Mouse (Mus musculus) hindbrain, embryonic 13.5 days (tissue): ENCODE results near the gene Lypd3. TPM values are rescaled to one million over a fixed set of nuclear protein-coding genes. Genes with fewer than 3 reads are reported as not detected.
"Not testable (repeated sequence)": the region's sequence is repeated elsewhere in the genome, so short reads cannot be mapped to it uniquely, and the experiment has no call there.

ENCODE experiments used
- ATAC-seq: fragments of 200-750 bp; cut with Nextera tagmentation; 2 replicates; pipeline ENCODE4 v1.8.0; 2017; ENCODE audit warnings: moderate TSS enrichment; ENCODE audit not compliant: low FRiP score
- H3K27ac ChIP-seq: fragments of 300-500 bp; sonication (generic); 2 replicates; pipeline ENCODE4 v1.5.1; 2015; ENCODE audit warnings: inconsistent platforms, mild to moderate bottlenecking, moderate library complexity
- H3K27me3 ChIP-seq: fragments of 300-500 bp; sonication (generic); 2 replicates; pipeline ENCODE4 v1.6.1; 2015; ENCODE audit warnings: mild to moderate bottlenecking, inconsistent platforms
- H3K36me3 ChIP-seq: fragments of 300-500 bp; sonication (generic); 2 replicates; pipeline ENCODE4 v1.6.1; 2015; ENCODE audit warnings: mild to moderate bottlenecking, inconsistent platforms
- H3K4me1 ChIP-seq: fragments of 300-500 bp; sonication (generic); replicated peaks from 2 replicates; pipeline ENCODE4 v1.6.1; 2015; ENCODE audit warnings: inconsistent platforms
- H3K4me2 ChIP-seq: fragments of 300-500 bp; sonication (generic); 2 replicates; pipeline ENCODE4 v1.6.1; 2015; ENCODE audit warnings: inconsistent platforms, mild to moderate bottlenecking, moderate library complexity
- H3K4me3 ChIP-seq: fragments of 300-500 bp; sonication (generic); 2 replicates; pipeline ENCODE4 v1.5.1; 2015; ENCODE audit warnings: mild to moderate bottlenecking, inconsistent platforms
- H3K9ac ChIP-seq: fragments of 300-500 bp; sonication (generic); 2 replicates; pipeline ENCODE4 v1.6.1; 2015; ENCODE audit warnings: mild to moderate bottlenecking, inconsistent platforms
- H3K9me3 ChIP-seq: fragments of 300-500 bp; sonication (generic); 2 replicates; pipeline ENCODE4 v1.6.1; 2016; ENCODE audit warnings: inconsistent platforms
- WGBS: fragments of 180-500 bp; shearing (Covaris S2); methylation state at CpG from one replicate; pipeline ENCODE4 v1.1.7; 2015; 5-methylcytosine and 5-hydroxymethylcytosine counted together
- polyA plus RNA-seq: library from polyadenylated mRNA; unstranded; fragments of >200 nt; fragmentation: Nextera tagmentation; extraction: Ambion mirVana; gene quantifications from 2 replicates; pipeline ENCODE4 v1.2.1, GENCODE M21; 2015

Lypd3 gene
- polyA plus RNA-seq, 1 experiment from 2014 or later = not detected

GRCm38 (mm10) chr7:24617763-24618162 is 18.6 kb upstream of the Lypd3 start:
- no peak overlapping the region for H3K4me3 ChIP-seq
- H3K9ac ChIP-seq = no peak overlapping the region
- H3K36me3 ChIP-seq = no peaks in the 10 kb centered on the region
- 87% methylated on average over 8 of the region's 8 CpGs for WGBS
- peaks cover 30% of the 10 kb centered on the region for H3K27me3 ChIP-seq
- no peak for ATAC-seq
- no peak overlapping the region for H3K4me2 ChIP-seq
- peaks cover 5% of the 10 kb centered on the region for H3K4me1 ChIP-seq
- no peak overlapping the region for H3K27ac ChIP-seq
- H3K9me3 ChIP-seq = no peaks in the 10 kb centered on the region

GRCm38 (mm10) chr7:24618374-24618773 is 18.0 kb upstream of the Lypd3 start:
- peaks cover 24% of the 10 kb centered on the region for H3K27me3 ChIP-seq
- 93% methylated on average over 8 of the region's 8 CpGs for WGBS
- not testable (repeated sequence) for H3K9ac ChIP-seq, H3K4me1 ChIP-seq, H3K9me3 ChIP-seq, ATAC-seq, H3K27ac ChIP-seq, H3K4me3 ChIP-seq, H3K36me3 ChIP-seq, H3K4me2 ChIP-seq

GRCm38 (mm10) chr7:24619671-24620397 is 16.5 kb upstream of the Lypd3 start:
- no peak overlapping the region for H3K4me3 ChIP-seq
- 52% methylated on average over 13 of the region's 13 CpGs for WGBS
- no peaks in the 10 kb centered on the region for H3K36me3 ChIP-seq
- H3K4me1 ChIP-seq = no peaks in the 10 kb centered on the region
- H3K4me2 ChIP-seq = no peak overlapping the region
- ATAC-seq = no peak
- no peaks in the 10 kb centered on the region for H3K9me3 ChIP-seq
- H3K27ac ChIP-seq = no peak overlapping the region
- H3K9ac ChIP-seq = no peak overlapping the region
- H3K27me3 ChIP-seq = 0 out of 2 replicates have a peak, but pooled peaks cover 11% of the 10 kb centered on the region

- no peaks in the 10 kb centered on the region for H3K9me3 ChIP-seq
- H3K27ac ChIP-seq = no peak overlapping the region
- H3K4me1 ChIP-seq = no peaks in the 10 kb centered on the region
- no peak for ATAC-seq
- no peak overlapping the region for H3K4me2 ChIP-seq
- H3K27me3 ChIP-seq = peaks cover 15% of the 10 kb centered on the region; the same call in 1 of the 2 replicates
- 81% methylated on average over 3 of the region's 3 CpGs for WGBS
- H3K4me3 ChIP-seq = no peak overlapping the region
- no peak overlapping the region for H3K9ac ChIP-seq
- no peaks in the 10 kb centered on the region for H3K36me3 ChIP-seq
Measured at GRCm38 (mm10) chr7:24621193-24621592, 15.2 kb upstream of the Lypd3 start.

- Histone ChIP-seq H3K4me3 (no peak overlapping the region), H3K36me3 (no peaks in the 10 kb centered on the region), H3K4me2 (no peak overlapping the region), H3K9ac (no peak overlapping the region), H3K9me3 (no peaks in the 10 kb centered on the region), H3K27ac (no peak overlapping the region), H3K4me1 (no peaks in the 10 kb centered on the region), H3K27me3 (peaks cover 17% of the 10 kb centered on the region)
- WGBS = 84% methylated on average over 6 of the region's 6 CpGs
- ATAC-seq = no peak
Measured at GRCm38 (mm10) chr7:24622967-24623366, 13.4 kb upstream of the Lypd3 start.

- Histone ChIP-seq H3K27ac (no peak overlapping the region), H3K9ac (peak overlapping the region; percentile 59)
- ATAC-seq = peak; percentile 67
Measured at GRCm38 (mm10) chr7:24628685-24629610, 7.4 kb upstream of the Lypd3 start.

GRCm38 (mm10) chr7:24629672-24630071 is 6.7 kb upstream of the Lypd3 start:
- 76% methylated on average over 4 of the region's 4 CpGs for WGBS
- no peak overlapping the region for H3K4me2 ChIP-seq

More at GRCm38 (mm10) chr7:24628685-24629610, 7.4 kb upstream of the Lypd3 start:
- Histone ChIP-seq H3K4me3 (peak overlapping the region; percentile 28), H3K27me3 (peaks cover 12% of the 10 kb centered on the region), H3K4me1 (peaks cover 7% of the 10 kb centered on the region), H3K4me2 (peak overlapping the region; percentile 58), H3K9me3 (no peaks in the 10 kb centered on the region), H3K36me3 (no peaks in the 10 kb centered on the region)
- 9% methylated on average over 33 of the region's 33 CpGs for WGBS

GRCm38 (mm10) chr7:24630116-24630880 is 6.1 kb upstream of the Lypd3 start:
- peaks cover 21% of the 10 kb centered on the region for H3K27me3 ChIP-seq
- no peak overlapping the region for H3K4me3 ChIP-seq
- 68% methylated on average over 10 of the region's 10 CpGs for WGBS
- H3K4me2 ChIP-seq = no peak overlapping the region
- ATAC-seq = no peak
- H3K36me3 ChIP-seq = no peaks in the 10 kb centered on the region
- H3K9ac ChIP-seq = no peak overlapping the region
- H3K4me1 ChIP-seq = peaks cover 7% of the 10 kb centered on the region
- H3K27ac ChIP-seq = no peak overlapping the region
- no peaks in the 10 kb centered on the region for H3K9me3 ChIP-seq

More at GRCm38 (mm10) chr7:24629672-24630071, 6.7 kb upstream of the Lypd3 start:
- Histone ChIP-seq H3K9ac (no peak overlapping the region), H3K36me3 (no peaks in the 10 kb centered on the region), H3K9me3 (no peaks in the 10 kb centered on the region), H3K27me3 (peaks cover 20% of the 10 kb centered on the region), H3K27ac (no peak overlapping the region), H3K4me1 (peaks cover 7% of the 10 kb centered on the region), H3K4me3 (no peak overlapping the region)
- no peak for ATAC-seq

- H3K27ac ChIP-seq = no peak overlapping the region
- H3K9ac ChIP-seq = no peak overlapping the region; the same call in 1 of the 2 replicates
- H3K27me3 ChIP-seq = peaks cover 75% of the 10 kb centered on the region
- 0% methylated on average over 18 of the region's 18 CpGs for WGBS
- peak overlapping the region; percentile 58 for H3K4me2 ChIP-seq
- peak; percentile 44; the same call in 1 of the 2 replicates for ATAC-seq
- no peaks in the 10 kb centered on the region for H3K36me3 ChIP-seq
- H3K4me3 ChIP-seq = peak overlapping the region; percentile 20
- H3K4me1 ChIP-seq = peaks cover 21% of the 10 kb centered on the region
- no peaks in the 10 kb centered on the region for H3K9me3 ChIP-seq
Measured at GRCm38 (mm10) chr7:24637046-24637445, 696 bp downstream of the Lypd3 start.

GRCm38 (mm10) chr7:24638026-24638856 is 1.9 kb downstream of the Lypd3 start:
- Histone ChIP-seq H3K9ac (peak overlapping the region; percentile 60), H3K4me1 (peaks cover 21% of the 10 kb centered on the region)
- WGBS = 3% methylated on average over 35 of the region's 35 CpGs

GRCm38 (mm10) chr7:24640450-24640849 is 4.1 kb downstream of the Lypd3 start:
- peaks cover 21% of the 10 kb centered on the region for H3K4me1 ChIP-seq
- no peak for ATAC-seq
- H3K4me3 ChIP-seq = no peak overlapping the region
- no peak overlapping the region for H3K9ac ChIP-seq
- no peak overlapping the region for H3K4me2 ChIP-seq
- H3K27ac ChIP-seq = no peak overlapping the region
- H3K27me3 ChIP-seq = peaks cover 71% of the 10 kb centered on the region
- no peaks in the 10 kb centered on the region for H3K36me3 ChIP-seq
- WGBS = 64% methylated on average over 13 of the region's 13 CpGs
- H3K9me3 ChIP-seq = no peaks in the 10 kb centered on the region

More at GRCm38 (mm10) chr7:24638026-24638856, 1.9 kb downstream of the Lypd3 start:
- Histone ChIP-seq H3K27me3 (peaks cover 82% of the 10 kb centered on the region), H3K36me3 (no peaks in the 10 kb centered on the region), H3K9me3 (no peaks in the 10 kb centered on the region), H3K4me2 (peak overlapping the region; percentile 58), H3K27ac (no peak overlapping the region), H3K4me3 (peak overlapping the region; percentile 37)
- ATAC-seq = 0 out of 2 replicates have a peak, but pooled peaks have one; percentile 9
